Mouse (Mus musculus) cortical plate, adult 2 months (tissue): ENCODE results near the gene Hexb. TPM values are rescaled to one million over a fixed set of nuclear protein-coding genes. Genes with fewer than 3 reads are reported as not detected.

ENCODE experiments used
- H3K27ac ChIP-seq: fragments of 200-500 bp; 2 replicates; pipeline ENCODE4 v1.5.1; 2012; ENCODE audit warnings: low read length, control low read depth, inconsistent platforms; ENCODE audit not compliant: insufficient read depth
- H3K4me1 ChIP-seq: fragments of 200-500 bp; 2 replicates; pipeline ENCODE4 v1.6.1; 2011; ENCODE audit warnings: low read length; ENCODE audit not compliant: control insufficient read depth, insufficient read depth
- H3K4me3 ChIP-seq: fragments of 200-500 bp; 2 replicates; pipeline ENCODE4 v1.5.1; 2011; ENCODE audit warnings: mild to moderate bottlenecking, low read length, control low read depth; ENCODE audit not compliant: insufficient read depth
- CTCF ChIP-seq: fragments of 200-500 bp; IDR thresholded peaks from 2 replicates; pipeline ENCODE4 v1.5.1; 2011; ENCODE audit warnings: mild to moderate bottlenecking, control low read depth, low read length; ENCODE audit not compliant: insufficient read depth; ENCODE audit errors: extremely low read depth
- POLR2A ChIP-seq: fragments of 200-500 bp; IDR thresholded peaks from 2 replicates; pipeline ENCODE4 v1.6.1; 2011; ENCODE audit warnings: mild to moderate bottlenecking, low read length, control low read depth; ENCODE audit not compliant: insufficient read depth; ENCODE audit errors: extremely low read depth
- polyA plus RNA-seq: library from polyadenylated mRNA; depleted of rRNA; stranded (reverse); fragments of >200 nt; gene quantifications from 2 replicates; pipeline ENCODE4 v1.2.3, GENCODE M21; 2012; rRNA removed

The Hexb gene
- polyA plus RNA-seq = 160 and 173 TPM in 2 replicates

DNA sequence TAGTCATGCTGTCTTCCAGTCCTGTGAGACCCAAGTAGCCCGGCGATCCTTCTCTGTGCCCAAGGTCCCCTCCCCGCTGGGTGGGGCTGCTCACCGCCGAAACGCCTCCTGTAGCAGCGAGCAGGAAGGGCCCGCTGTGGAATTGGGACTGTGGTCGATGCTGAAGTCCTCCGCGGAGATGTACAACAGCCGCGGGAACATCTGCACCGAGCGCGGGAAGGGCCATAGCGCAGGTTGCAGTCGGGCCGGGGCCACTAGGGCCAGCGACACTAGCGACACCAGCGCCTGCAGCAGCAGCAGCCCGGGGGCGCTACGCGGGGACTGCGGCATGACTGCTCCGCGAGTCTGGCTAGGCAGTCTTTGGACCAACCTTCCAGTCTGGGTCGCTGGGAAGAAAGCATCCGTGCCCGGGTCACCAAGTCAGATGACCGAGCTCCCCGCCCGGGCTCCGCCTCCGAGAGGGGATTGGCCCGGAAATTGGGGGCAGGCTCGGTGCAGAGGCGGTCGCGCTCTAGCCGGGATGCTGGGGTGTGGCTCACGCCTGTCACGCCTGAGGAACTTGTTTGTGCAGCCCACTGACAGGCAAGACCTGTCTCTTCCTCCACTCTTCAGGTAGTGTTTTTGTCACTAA, at the start of gene Hexb:
Gene Hexb, minus strand, starts transcription at position 426 of the 631 bp plus-strand sequence.
- peak within 1 kb of the TSS; percentile 92 for H3K4me3 ChIP-seq
- TF ChIP-seq CTCF (no peak), POLR2A (peak; percentile 74)
- peak within 1 kb of the TSS; percentile 64; the same call in 1 of the 2 replicates for H3K27ac ChIP-seq
- no peaks in the 10 kb centered on the region for H3K4me1 ChIP-seq

DNA sequence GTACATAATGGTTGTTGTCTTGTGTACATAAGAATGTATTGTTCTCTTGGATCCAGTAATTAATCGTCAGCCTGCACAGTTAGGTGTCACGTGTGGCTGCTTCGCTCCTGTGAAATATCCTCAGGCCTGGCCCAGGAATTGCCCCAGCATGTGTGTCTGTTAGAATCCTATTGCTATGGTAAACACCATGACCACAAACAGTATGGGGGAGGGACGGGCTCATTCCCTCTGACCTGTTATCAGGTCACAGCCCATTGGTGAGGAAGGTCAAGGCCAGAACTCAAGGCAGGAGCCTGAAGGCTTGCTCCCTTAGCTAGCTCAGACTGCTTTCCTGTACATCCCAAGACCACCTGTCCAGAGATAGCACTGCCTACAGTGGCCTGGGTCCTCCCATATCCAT, 49.6 kb upstream of the Hexb start:
- H3K4me3 ChIP-seq = peak overlapping the region; percentile 40; the same call in 1 of the 2 replicates
- H3K4me1 ChIP-seq = peaks cover 14% of the 10 kb centered on the region
- TF ChIP-seq POLR2A (no peak), CTCF (no peak)
- no peak overlapping the region for H3K27ac ChIP-seq

DNA sequence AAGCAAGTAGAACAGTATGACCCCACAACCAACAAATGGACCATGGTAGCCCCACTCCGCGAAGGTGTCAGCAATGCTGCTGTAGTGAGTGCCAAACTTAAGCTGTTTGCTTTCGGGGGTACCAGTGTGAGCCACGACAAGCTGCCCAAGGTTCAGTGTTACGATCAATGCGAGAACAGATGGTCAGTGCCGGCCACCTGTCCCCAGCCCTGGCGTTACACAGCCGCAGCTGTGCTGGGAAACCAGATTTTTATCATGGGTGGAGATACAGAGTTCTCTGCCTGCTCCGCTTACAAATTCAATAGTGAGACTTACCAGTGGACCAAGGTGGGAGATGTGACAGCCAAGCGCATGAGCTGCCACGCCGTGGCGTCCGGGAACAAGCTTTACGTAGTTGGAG, 48.1 kb upstream of the Hexb start:
- no peak overlapping the region for H3K27ac ChIP-seq
- H3K4me3 ChIP-seq = peak overlapping the region; percentile 97
- no peak for TF ChIP-seq POLR2A
- TF ChIP-seq CTCF = no peak
- H3K4me1 ChIP-seq = peaks cover 12% of the 10 kb centered on the region

DNA sequence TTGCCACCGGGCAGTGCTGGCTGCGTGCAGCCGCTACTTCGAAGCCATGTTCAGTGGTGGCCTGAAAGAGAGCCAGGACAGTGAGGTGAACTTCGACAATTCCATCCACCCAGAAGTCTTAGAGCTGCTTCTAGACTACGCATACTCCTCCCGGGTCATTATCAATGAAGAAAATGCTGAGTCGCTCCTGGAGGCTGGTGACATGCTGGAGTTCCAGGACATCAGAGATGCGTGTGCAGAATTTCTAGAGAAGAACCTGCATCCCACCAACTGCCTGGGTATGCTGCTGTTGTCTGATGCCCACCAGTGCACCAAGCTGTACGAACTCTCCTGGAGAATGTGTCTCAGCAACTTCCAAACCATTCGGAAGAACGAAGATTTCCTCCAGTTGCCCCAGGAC, 47.0 kb upstream of the Hexb start:
- Histone ChIP-seq H3K4me3 (peak overlapping the region; percentile 97), H3K4me1 (peaks cover 10% of the 10 kb centered on the region), H3K27ac (peak overlapping the region; percentile 53; the same call in 1 of the 2 replicates)
- TF ChIP-seq POLR2A = no peak

DNA sequence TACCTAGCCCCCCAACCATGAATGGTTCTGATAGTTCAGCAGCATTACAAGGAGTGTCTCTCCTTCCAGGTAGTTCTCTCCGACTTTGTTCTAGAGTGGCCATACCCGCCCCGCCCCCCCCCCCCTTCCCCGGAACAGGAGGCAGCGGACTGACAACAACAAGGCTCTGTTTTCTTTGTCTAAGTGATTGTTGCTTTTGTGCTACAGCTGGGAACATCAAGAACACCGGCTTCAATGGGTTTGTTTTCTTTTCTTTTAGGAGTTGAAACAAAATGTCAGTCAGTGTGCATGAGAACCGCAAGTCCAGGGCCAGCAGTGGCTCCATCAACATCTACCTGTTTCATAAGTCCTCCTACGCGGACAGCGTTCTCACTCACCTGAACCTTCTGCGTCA, 46.6 kb upstream of the Hexb start:
- H3K4me3 ChIP-seq = peak overlapping the region; percentile 97
- peak overlapping the region; percentile 53; the same call in 1 of the 2 replicates for H3K27ac ChIP-seq
- peaks cover 9% of the 10 kb centered on the region for H3K4me1 ChIP-seq
- TF ChIP-seq POLR2A (0 out of 2 replicates have a peak, but pooled peaks have one; percentile 13), CTCF (no peak)

DNA sequence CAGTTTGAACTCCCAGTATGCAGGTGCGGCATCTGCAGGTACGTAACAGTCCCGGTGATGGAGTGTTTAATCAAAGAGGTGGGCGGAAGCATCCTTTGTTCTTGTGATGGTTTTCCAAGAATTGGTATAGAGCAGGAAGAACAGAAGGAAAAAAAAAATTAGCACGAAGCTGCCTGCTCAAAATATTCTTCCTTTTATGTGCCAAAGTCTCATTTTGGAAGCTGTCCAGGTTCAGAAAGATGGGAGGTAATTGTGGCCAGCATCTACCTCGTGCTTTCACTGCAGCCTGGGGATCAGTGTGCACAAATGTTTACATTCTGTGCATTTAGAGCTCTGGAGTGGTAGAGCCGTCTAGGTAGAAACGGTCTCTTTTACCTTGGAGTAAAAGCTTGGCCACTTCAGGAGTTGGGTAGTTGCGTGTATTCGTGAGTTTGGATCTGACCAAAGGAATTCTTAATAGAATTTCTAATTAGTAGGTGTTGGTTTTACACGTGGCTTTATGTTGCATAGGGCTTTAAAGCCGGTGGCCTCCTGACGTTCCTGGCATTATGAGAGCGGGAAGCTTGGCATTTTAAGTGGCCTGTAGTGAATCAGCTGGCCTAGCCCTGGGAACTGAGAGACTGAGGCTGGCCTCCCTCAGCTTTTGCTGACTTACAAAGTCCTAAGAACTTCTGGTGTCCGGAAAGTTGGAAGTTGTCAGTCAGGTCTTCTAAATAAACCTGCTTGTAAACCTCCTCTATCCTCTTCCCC, 46.0 kb upstream of the Hexb start:
- 0 out of 2 replicates have a peak, but pooled peaks have one; percentile 6 for TF ChIP-seq POLR2A
- TF ChIP-seq CTCF = no peak
- H3K4me1 ChIP-seq = peaks cover 9% of the 10 kb centered on the region
- H3K4me3 ChIP-seq = peak overlapping the region; percentile 97
- H3K27ac ChIP-seq = no peak overlapping the region

DNA sequence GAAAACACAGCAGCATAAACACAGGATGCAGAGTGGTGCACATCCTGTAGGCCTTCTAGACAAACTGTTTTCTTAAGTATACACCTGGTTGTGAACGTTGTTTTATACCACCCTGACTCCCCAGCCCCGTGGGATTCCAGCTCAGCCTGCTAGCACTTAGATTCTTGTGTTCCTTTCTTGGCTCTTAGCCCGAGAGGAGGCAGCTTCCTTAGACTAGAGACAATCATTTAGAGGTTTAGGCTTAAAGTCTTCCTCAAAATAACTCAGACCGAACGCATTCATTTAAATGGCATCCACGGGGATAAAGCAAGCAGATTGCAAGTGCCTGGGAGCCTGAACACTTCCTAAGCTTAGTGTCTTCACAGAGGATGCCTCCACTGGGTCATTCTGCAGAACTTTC, 44.6 kb upstream of the Hexb start:
- H3K4me1 ChIP-seq = peaks cover 3% of the 10 kb centered on the region
- no peak for TF ChIP-seq CTCF
- no peak for TF ChIP-seq POLR2A
- peak overlapping the region; percentile 97 for H3K4me3 ChIP-seq
- peak overlapping the region; percentile 33 for H3K27ac ChIP-seq

DNA sequence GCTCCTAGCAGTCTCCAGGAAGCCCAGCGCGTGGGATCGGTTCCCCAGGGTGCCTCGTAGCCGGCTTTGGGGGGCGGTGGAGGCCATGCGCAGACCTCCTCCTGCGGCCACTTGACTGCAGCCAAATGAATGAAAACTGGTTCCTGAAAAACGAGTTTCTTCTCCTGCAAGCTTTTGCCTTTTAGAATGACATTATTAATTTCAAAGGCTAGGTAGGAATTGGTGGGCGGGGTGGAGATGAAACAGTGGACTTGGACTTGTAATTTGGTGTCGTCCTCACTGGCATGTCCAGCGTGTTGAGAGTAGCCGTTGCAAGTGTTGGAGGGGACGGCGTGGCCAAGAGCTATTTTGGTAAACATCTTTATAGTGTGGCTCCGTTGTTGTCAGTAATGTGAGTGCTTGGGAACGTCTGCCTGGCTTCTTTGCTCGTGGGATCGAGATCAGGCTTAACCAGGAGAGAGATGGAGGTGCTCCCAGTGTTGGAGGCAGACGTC, 43.7 kb upstream of the Hexb start:
- Histone ChIP-seq H3K27ac (peak overlapping the region; percentile 96), H3K4me1 (peaks cover 1% of the 10 kb centered on the region; the same call in 1 of the 2 replicates), H3K4me3 (peak overlapping the region; percentile 97)
- TF ChIP-seq POLR2A = no peak; the same call in 1 of the 2 replicates
- TF ChIP-seq CTCF = no peak

DNA sequence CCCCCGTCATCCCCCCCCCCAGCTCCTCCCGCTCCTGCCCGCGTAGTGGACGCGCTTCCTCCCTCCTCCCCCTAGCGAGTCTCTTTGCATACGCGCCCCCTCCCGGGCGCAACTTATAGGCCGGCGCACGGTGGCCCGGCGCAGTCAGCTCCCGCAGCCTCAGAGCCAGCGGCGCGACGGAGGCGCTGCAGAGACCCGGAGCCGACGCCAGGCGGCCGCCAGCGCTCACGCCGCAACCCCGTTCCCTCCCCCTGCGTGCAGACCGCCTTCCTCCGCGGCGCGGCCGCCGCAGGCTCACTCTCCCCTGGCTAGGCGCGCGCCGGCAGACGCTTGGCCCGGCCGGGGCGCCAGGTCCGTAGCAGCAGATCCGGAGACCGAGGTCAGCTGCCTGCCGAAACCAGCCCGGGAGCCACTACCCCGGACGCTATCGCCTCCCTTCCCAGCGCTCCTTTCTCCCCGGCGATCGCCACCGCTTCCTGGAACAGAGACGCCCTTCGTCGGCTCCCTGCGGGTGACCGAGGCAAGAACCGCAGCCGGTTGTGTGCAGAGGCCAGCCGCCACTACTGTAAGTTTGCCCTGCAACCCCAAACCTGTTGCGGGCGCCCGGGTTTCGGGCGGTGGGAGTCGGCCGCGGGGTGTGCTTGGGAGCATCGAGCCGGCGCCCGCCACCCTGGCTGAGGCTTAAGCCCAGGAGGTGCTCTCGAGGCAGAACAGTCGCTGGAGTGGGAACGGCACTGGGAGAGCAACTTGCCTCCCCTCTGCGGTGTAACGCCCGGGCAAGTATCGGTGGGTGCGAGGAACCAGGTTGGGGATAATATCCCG, 43.0 kb upstream of the Hexb start, which contains the start of gene Enc1:
Gene Enc1, plus strand, starts transcription at position 141 of the 822 bp plus-strand sequence.
- Histone ChIP-seq H3K27ac (peak within 1 kb of the TSS; percentile 97), H3K4me1 (0 out of 2 replicates have a peak, but pooled peaks cover 1% of the 10 kb centered on the region), H3K4me3 (peak within 1 kb of the TSS; percentile 97)
- TF ChIP-seq POLR2A (peak; percentile 79; the same call in 1 of the 2 replicates), CTCF (0 out of 2 replicates have a peak, but pooled peaks have one; percentile 18)
